Mouse (Mus musculus) limb, embryonic 14.5 days (tissue): ENCODE results near the gene Gipc2. TPM values are rescaled to one million over a fixed set of nuclear protein-coding genes. Genes with fewer than 3 reads are reported as not detected.

Experiments
- ATAC-seq: fragments of 200-750 bp; cut with Nextera tagmentation; 2 replicates; pipeline ENCODE4 v1.8.0; 2017; ENCODE audit warnings: low read depth, moderate number of reproducible peaks, moderate TSS enrichment; ENCODE audit not compliant: low FRiP score
- DNase-seq: peaks from one replicate; pipeline ENCODE4 v3.0.0-alpha.2; 2015; ENCODE audit warnings: low spot score
- H3K27ac ChIP-seq: fragments of 300-500 bp; sonication (generic); replicated peaks from 2 replicates; pipeline ENCODE4 v1.5.1; 2014; ENCODE audit warnings: low read depth, mild to moderate bottlenecking, low read length, moderate library complexity, mixed read lengths
- H3K27me3 ChIP-seq: fragments of 300-500 bp; sonication (generic); 2 replicates; pipeline ENCODE4 v1.6.1; 2014; ENCODE audit warnings: low read length, mixed read lengths; ENCODE audit not compliant: control insufficient read depth, insufficient read depth
- H3K36me3 ChIP-seq: fragments of 300-500 bp; sonication (generic); 2 replicates; pipeline ENCODE4 v1.6.1; 2014; ENCODE audit warnings: mild to moderate bottlenecking, low read length, moderate library complexity, mixed read lengths; ENCODE audit not compliant: control insufficient read depth, insufficient read depth
- H3K4me1 ChIP-seq: fragments of 300-500 bp; sonication (generic); 2 replicates; pipeline ENCODE4 v1.6.1; 2014; ENCODE audit warnings: antibody characterized with exemption, low read length, mixed read lengths; ENCODE audit not compliant: control insufficient read depth, insufficient read depth
- H3K4me2 ChIP-seq: fragments of 300-500 bp; sonication (generic); replicated peaks from 2 replicates; pipeline ENCODE4 v1.6.1; 2014; ENCODE audit warnings: low read depth, mild to moderate bottlenecking, low read length, moderate library complexity; ENCODE audit not compliant: severe bottlenecking
- H3K4me3 ChIP-seq: fragments of 300-500 bp; sonication (generic); replicated peaks from 2 replicates; pipeline ENCODE4 v1.5.1; 2014; ENCODE audit warnings: low read length
- H3K9ac ChIP-seq: fragments of 300-500 bp; sonication (generic); 2 replicates; pipeline ENCODE4 v1.6.1; 2014; ENCODE audit warnings: mild to moderate bottlenecking, low read depth, low read length, moderate library complexity; ENCODE audit not compliant: severe bottlenecking
- H3K9me3 ChIP-seq: fragments of 300-500 bp; sonication (generic); 2 replicates; pipeline ENCODE4 v1.6.1; 2016; ENCODE audit warnings: low read length; ENCODE audit not compliant: control insufficient read depth
- POLR2A ChIP-seq: fragments of 200-500 bp; IDR thresholded peaks from 2 replicates; pipeline ENCODE4 v1.8.0; 2012; ENCODE audit warnings: inconsistent platforms, mild to moderate bottlenecking, moderate library complexity, borderline replicate concordance; ENCODE audit not compliant: insufficient read depth, insufficient read length; ENCODE audit errors: extremely low read depth
- WGBS: fragments of 180-500 bp; shearing (Covaris S2); extraction: QIAGEN DNeasy Blood & Tissue Kit; methylation state at CpG from one replicate; pipeline ENCODE4 v1.1.7; 2014; 5-methylcytosine and 5-hydroxymethylcytosine counted together
- polyA plus RNA-seq, 2 experiments: library from polyadenylated mRNA; depleted of rRNA in 1 of 2; stranded (reverse) in 1 of 2; unstranded in 1 of 2; fragments of >200 nt; fragmentation: Nextera tagmentation in 1 of 2; extraction: Ambion mirVana in 1 of 2; gene quantifications; 2 replicates each; pipeline versions ENCODE4 v1.2.1 to v1.2.3; 2012 to 2014

Gipc2 gene
- polyA plus RNA-seq, 2 experiments = 2.6 to 4.3 TPM

DNA sequence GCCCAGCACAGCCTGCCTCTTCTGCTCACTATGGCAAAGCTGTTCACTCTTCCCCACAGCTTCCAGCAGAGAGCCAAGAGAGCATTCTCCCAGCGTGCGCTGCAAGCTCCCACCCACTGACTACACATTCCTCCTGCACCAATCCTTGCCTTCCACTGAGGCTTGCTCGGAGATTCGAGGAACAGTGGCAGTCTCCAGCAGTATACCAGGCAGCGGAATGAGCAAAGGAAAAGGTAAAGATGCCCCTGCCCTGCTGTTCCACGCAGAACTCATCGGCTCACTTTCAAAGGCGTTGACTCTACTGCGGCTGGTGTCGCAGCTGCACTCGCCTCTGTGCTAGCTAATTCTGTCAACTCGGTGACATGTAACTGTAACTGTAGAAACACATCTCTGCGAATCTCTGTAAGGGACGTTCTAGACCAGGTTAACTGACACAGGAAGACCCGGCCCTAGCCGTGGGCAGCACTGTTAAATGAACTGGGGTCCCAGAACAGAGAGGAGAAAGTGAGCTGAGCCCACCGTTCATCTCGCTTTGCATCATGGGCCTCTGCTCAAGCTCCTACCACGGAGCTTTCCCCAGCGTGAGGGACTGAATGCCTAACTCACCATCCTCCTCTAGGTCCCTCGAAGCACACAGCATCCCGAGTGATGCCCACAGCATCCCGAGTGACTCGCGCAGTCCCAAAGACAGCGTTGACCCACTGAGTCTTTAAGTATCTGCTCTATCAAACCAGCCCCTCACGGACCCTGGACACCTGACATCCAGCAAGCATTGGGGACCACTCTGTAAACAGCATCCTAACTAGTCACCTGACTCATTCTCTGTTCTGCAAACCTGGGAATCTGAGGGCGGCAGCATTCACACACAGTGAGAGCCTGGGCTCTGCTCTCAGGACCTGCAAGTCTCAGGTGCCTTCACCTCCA, 59.5 kb downstream of the Gipc2 start:
- no peak for DNase-seq
- 2% methylated on average over 28 of the region's 28 CpGs for WGBS
- Histone ChIP-seq H3K27me3 (no peaks in the 10 kb centered on the region), H3K4me1 (peaks cover 28% of the 10 kb centered on the region; the same call in 1 of the 2 replicates), H3K36me3 (no peaks in the 10 kb centered on the region), H3K4me3 (peak overlapping the region; percentile 33), H3K27ac (no peak overlapping the region), H3K9me3 (no peaks in the 10 kb centered on the region), H3K9ac (peak overlapping the region; percentile 31), H3K4me2 (peak overlapping the region; percentile 81)
- TF ChIP-seq POLR2A = no peak
- peak; percentile 7; the same call in 1 of the 2 replicates for ATAC-seq

DNA sequence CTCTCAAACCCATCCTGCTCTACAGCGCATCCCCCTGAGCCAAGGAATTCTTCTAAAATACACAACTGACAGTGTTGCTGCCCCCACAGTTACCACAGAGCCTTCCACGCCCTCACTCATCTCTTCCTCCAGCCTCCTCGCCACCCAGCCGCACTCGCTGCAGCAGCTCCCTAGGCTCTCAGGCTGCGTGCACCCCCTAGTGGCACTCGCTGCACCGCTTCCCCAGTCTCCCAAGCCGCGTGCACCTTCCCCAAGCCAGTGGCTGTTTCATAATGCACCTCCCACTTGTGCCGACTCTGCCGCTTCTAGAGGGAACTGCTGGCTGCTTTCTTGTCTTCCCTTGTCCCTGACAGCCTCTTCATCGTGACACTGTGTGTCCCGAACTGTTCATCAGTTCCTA, 60.7 kb downstream of the Gipc2 start:
- Histone ChIP-seq H3K4me3 (peak overlapping the region; percentile 13), H3K36me3 (no peaks in the 10 kb centered on the region), H3K27me3 (no peaks in the 10 kb centered on the region), H3K27ac (no peak overlapping the region), H3K9me3 (no peaks in the 10 kb centered on the region), H3K4me1 (peaks cover 24% of the 10 kb centered on the region; the same call in 1 of the 2 replicates), H3K4me2 (peak overlapping the region; percentile 81), H3K9ac (no peak overlapping the region)
- WGBS = 4% methylated on average over 14 of the region's 14 CpGs
- no peak for TF ChIP-seq POLR2A
- ATAC-seq (no peak; the same call in 1 of the 2 replicates), DNase-seq (peak; percentile 75)

DNA sequence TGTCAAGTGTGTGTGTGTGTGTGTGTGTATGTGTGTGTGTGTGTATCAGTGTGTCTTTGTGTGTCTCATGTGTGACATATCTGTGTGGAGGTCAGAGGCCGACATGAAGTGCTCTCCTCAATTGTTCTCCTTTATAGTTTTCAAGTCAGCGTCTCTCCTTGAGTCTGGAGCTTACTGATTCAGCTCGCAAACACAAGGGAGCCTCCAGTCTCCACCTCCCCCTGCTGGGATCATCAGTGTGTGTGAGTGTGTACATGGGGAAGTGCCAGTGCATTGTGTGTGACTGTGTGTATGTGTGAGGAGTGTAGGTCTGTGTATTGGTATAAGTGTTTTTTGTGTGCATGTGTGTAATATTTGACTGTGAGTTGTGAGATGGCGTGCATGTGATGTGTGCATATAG, 62.6 kb downstream of the Gipc2 start:
- Histone ChIP-seq H3K9me3 (no peaks in the 10 kb centered on the region), H3K9ac (no peak overlapping the region), H3K36me3 (no peaks in the 10 kb centered on the region), H3K27me3 (no peaks in the 10 kb centered on the region), H3K27ac (no peak overlapping the region), H3K4me1 (peaks cover 13% of the 10 kb centered on the region; the same call in 1 of the 2 replicates), H3K4me3 (no peak overlapping the region), H3K4me2 (no peak overlapping the region)
- WGBS = 94% methylated on average over 4 of the region's 4 CpGs
- no peak for ATAC-seq
- no peak for DNase-seq
- no peak for TF ChIP-seq POLR2A

GRCm38 (mm10) chr3:152101459-152101858, 64.6 kb downstream of the Gipc2 start:
- Histone ChIP-seq H3K9ac (no peak overlapping the region), H3K27ac (no peak overlapping the region), H3K4me1 (peaks cover 2% of the 10 kb centered on the region; the same call in 1 of the 2 replicates), H3K4me2 (no peak overlapping the region), H3K36me3 (no peaks in the 10 kb centered on the region), H3K9me3 (no peaks in the 10 kb centered on the region), H3K4me3 (no peak overlapping the region), H3K27me3 (no peaks in the 10 kb centered on the region)
- TF ChIP-seq POLR2A = no peak
- DNase-seq (no peak), ATAC-seq (no peak)
- WGBS = 91% methylated on average over 7 of the region's 7 CpGs

DNA sequence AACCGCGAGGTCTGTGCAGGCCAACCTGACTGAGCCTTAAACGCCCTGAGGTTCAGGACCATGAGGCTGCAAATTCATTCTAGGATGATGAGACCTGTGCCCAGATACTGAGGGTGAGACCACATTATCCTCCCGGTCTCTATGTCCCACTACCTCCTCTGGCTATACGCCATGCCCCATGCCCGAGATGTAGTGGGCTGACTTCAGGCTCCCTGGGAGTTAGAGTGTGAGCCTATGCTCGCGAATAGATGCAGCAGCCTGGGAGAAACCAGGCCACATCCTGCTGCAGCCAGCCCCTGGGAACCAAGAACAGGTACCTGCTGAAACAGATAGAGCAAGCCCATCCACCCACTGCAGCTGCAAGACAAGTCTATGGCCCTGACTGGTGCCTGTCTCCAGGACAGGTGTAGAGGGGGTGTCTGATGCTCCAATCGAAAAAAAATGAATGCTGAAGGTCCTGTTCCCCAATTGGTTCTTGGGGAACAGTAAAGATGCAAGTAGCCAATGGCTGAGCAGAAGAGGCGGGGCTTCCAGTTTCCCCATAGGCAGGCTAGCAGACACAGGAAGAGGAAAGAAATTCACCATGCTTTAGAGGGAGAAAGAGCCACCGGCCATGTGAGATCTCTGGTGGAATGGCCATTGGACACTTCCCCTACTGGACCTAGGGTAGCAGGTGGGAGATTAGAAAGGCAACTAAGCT, 65.8 kb downstream of the Gipc2 start:
- Histone ChIP-seq H3K4me3 (no peak overlapping the region), H3K9me3 (no peaks in the 10 kb centered on the region), H3K4me2 (no peak overlapping the region), H3K36me3 (no peaks in the 10 kb centered on the region), H3K4me1 (no peaks in the 10 kb centered on the region), H3K27ac (no peak overlapping the region), H3K27me3 (no peaks in the 10 kb centered on the region), H3K9ac (no peak overlapping the region)
- ATAC-seq = no peak
- 55% methylated on average over 11 of the region's 11 CpGs for WGBS
- TF ChIP-seq POLR2A = no peak
- DNase-seq = no peak
